ENCODE assay signal across 13 mouse cellular contexts in the genomic region with DNA sequence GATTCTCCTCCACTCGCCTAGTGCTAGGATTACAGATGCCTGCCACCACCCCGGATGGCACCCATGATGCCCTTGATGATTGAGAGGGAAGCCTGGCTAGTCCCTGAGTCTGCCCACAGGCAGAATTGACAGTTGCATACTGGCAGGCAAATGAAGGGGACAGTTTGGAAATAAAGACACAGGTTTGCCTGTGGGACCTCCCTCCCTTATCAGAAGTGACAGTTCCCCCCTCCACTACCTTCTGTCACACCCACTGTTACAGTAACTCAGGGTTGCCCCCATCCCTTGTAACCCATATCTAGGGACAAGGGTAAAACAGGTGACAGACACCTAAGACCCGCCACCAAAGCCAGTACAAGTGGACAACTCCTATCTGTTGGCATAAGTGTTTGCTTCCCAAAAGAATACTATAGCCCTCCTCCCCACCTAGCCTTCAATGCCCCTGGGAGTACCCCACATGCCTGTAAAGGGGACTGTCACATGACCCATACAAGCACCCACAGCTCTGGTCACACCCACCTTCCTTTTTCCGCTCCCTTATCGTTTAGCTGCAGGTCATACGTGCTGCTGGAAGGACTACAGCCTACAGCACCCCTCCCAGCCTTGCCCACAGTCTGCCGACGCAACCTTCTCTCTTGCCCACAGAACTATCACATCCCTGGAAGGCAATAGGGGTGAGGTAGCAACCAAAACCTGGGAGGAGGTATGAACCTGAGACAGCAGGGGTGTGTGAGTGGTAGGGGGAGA. TPM values are rescaled to one million over a fixed set of nuclear protein-coding genes. Genes with fewer than 3 reads are reported as not detected.
DNase-seq lines count a peak whose midpoint lies in the region; ATAC-seq lines count a peak whose summit lies in the region.
"Had no signal": no experiment of that assay in that cellular context is flagged by ENCODE, and none has a peak within 500 bp of the region (broad histone marks: within the 10 kb centered on the region; RNA-seq: fewer than 3 reads in every experiment).

No protein-coding gene starts in this region.

- H3K4me1 ChIP-seq in heart, embryonic 14.5 days (ENCODE audit: control insufficient read depth in 2 of 2, insufficient read depth in 2 of 2, low read length in 2 of 2), result peaks cover 31 to 44% of the 10 kb centered on the region in 2 experiments

- peak overlapping the region in 1 of 2 experiments; percentile 1; a peak in 1 of 4 replicates for H3K27ac ChIP-seq in heart, embryonic 14.5 days (replicated peaks in 1 of 2; ENCODE audit: control insufficient read depth in 1 of 2, insufficient read depth in 1 of 2, low read depth in 2 of 2, low read length in 2 of 2)
- H3K27ac ChIP-seq: forebrain, embryonic 10.5 days; midbrain, embryonic 13.5 days; neural tube, embryonic 13.5 days had no signal

- DNase-seq in heart, adult 18-20 months, result no peak
- DNase-seq in MEL-GATA-1-ER (ENCODE audit: extremely low read depth, low read depth), result peak; percentile 93
- peak; percentile 53 to 78 for DNase-seq in spleen, postnatal 10 days (ENCODE audit: low spot score in 2 of 2)
- DNase-seq in urinary bladder, postnatal 14 days (ENCODE audit: low spot score), result no peak
- DNase-seq in right cerebral cortex, postnatal 14 days, result no peak
- DNase-seq in right cerebral cortex, postnatal 25 days, result no peak
- DNase-seq: kidney, adult 8-10 months; right cerebral cortex, postnatal 4 days had no signal

- H3K4me2 ChIP-seq in heart, embryonic 14.5 days (ENCODE audit: low read length), result no peak overlapping the region
- H3K4me2 ChIP-seq: midbrain, embryonic 13.5 days; neural tube, embryonic 13.5 days had no signal

- H3K27me3 ChIP-seq in heart, embryonic 14.5 days (ENCODE audit: control insufficient read depth, insufficient read depth, low read length), result no peaks in the 10 kb centered on the region
- H3K27me3 ChIP-seq: midbrain, embryonic 13.5 days; neural tube, embryonic 13.5 days had no signal

- no peaks in the 10 kb centered on the region for H3K9me3 ChIP-seq in heart, embryonic 14.5 days (ENCODE audit: control insufficient read depth, low read length)
- H3K9me3 ChIP-seq: midbrain, embryonic 13.5 days; neural tube, embryonic 13.5 days had no signal

- 45% methylated on average over 8 of the region's 8 CpGs for WGBS in heart, embryonic 14.5 days

- peak overlapping the region; percentile 41; the same call in 1 of the 2 replicates for H3K9ac ChIP-seq in heart, embryonic 14.5 days (ENCODE audit: low read length)
- H3K9ac ChIP-seq: midbrain, embryonic 13.5 days; neural tube, embryonic 13.5 days had no signal

- H3K4me3 ChIP-seq in heart, embryonic 14.5 days (ENCODE audit: control insufficient read depth in 1 of 2, insufficient read depth in 1 of 2, low read depth in 1 of 2, low read length in 2 of 2), result no peak overlapping the region
- H3K4me3 ChIP-seq: forebrain, embryonic 10.5 days; midbrain, embryonic 13.5 days; neural tube, embryonic 13.5 days had no signal

- peaks cover 7% of the 10 kb centered on the region; the same call in 1 of the 2 replicates for H3K36me3 ChIP-seq in heart, embryonic 14.5 days (ENCODE audit: control insufficient read depth, insufficient read depth, low read length)

- ATAC-seq in heart, embryonic 14.5 days (ENCODE audit: insufficient number of reproducible peaks, insufficient read depth, low FRiP score, low read depth), result 0 out of 2 replicates have a peak, but pooled peaks have one; percentile 32
- ATAC-seq in hematopoietic stem cell, adult 5-6 weeks (replicated peaks in 1 of 2; ENCODE audit: insufficient read depth in 1 of 2, low FRiP score in 2 of 2, low TSS enrichment in 1 of 2, low read depth in 1 of 2, poor library complexity in 2 of 2, severe bottlenecking in 2 of 2), result peak; percentile 85 to 88
- ATAC-seq: midbrain, embryonic 13.5 days had no signal

RNA-seq across cellular contexts. Expression of a gene that starts 37.0 kb away (rescaled TPM):
- 41.3 and 46.2 TPM in 2 replicates for polyA plus RNA-seq in heart, embryonic 14.5 days (2014; fragmentation: Nextera tagmentation; extraction: Ambion mirVana)
- 100 to 1,000 TPM; 109 to 123 TPM for total RNA-seq in heart, adult 18-20 months (2021)
- total RNA-seq in hematopoietic stem cell, adult 5-6 weeks (2017), result 6.6 and 8.1 TPM in 2 replicates

Comparison
In these comparisons a context has a peak if more than half of its experiments do, and no peak if none do; other contexts are left out.
1. DNase-seq: peak in MEL-GATA-1-ER (single experiment) and spleen, postnatal 10 days (2 of 2); none in heart, adult 18-20 months (0 of 2), urinary bladder, postnatal 14 days (single experiment), right cerebral cortex, postnatal 14 days (single experiment) and right cerebral cortex, postnatal 25 days (single experiment).
2. RNA of a gene that starts 37.0 kb away (total RNA-seq): 109 to 123 TPM in heart, adult 18-20 months; 6.6 to 8.1 TPM in hematopoietic stem cell, adult 5-6 weeks; every median in the first group is over 10 times any median in the second.